Mouse (Mus musculus) activated CD4-positive, CD25-positive, alpha-beta regulatory T cell (primary cell): ENCODE data around the gene Srp54b. TPM values are rescaled to one million over a fixed set of nuclear protein-coding genes. Genes with fewer than 3 reads are reported as not detected.

Experiments
- polyA plus RNA-seq, 2 experiments: library from polyadenylated mRNA; unstranded; fragments of 100-300 nt; shearing (Covaris generic); gene quantifications; one replicate each; pipeline ENCODE4 v1.2.1; 2017

Gene Srp54b
- 10 to 100 TPM; 28.8 to 37.8 TPM for polyA plus RNA-seq

GRCm38 (mm10) chr12:55154559-55155448 lies at the start of gene Srp54b:
Srp54b (plus strand) TSS chr12:55155104.

GRCm38 (mm10) chr12:55124242-55124641 lies 30.7 kb upstream of the Srp54b start, which contains the start of gene Fam177a:
Fam177a (plus strand) TSS chr12:55124469.

GRCm38 (mm10) chr12:55199306-55199705 lies 44.4 kb downstream of the Srp54b start, which contains the start of gene 1700047I17Rik2:
1700047I17Rik2 (plus strand) TSS chr12:55199592.

GRCm38 (mm10) chr12:55229626-55230519 lies 75.0 kb downstream of the Srp54b start, which contains the start of gene Srp54c:
Srp54c (plus strand) TSS chr12:55230168.

Other genes starting within 250 kb of the Srp54b start
- gene Gm20403, start 168.6 kb upstream of the Srp54b start, polyA plus RNA-seq = 1 to 10 TPM; 5.0 to 6.7 TPM
- gene Baz1a, start 140.8 kb upstream of the Srp54b start, polyA plus RNA-seq = 100 to 1,000 TPM; 140 to 152 TPM
- 10 to 100 TPM; 11.2 to 24.8 TPM for gene 2700097O09Rik, start 75.0 kb upstream of the Srp54b start, polyA plus RNA-seq
- 100 to 1,000 TPM; 134 to 148 TPM for gene Srp54a, start 74.8 kb upstream of the Srp54b start, polyA plus RNA-seq
- 10 to 100 TPM; 37.3 to 42.5 TPM for gene Fam177a, start 30.6 kb upstream of the Srp54b start, polyA plus RNA-seq
- gene 1700047I17Rik2, start 44.5 kb downstream of the Srp54b start, polyA plus RNA-seq = not detected
- 10 to 100 TPM; 74.5 to 76.0 TPM for gene Srp54c, start 75.1 kb downstream of the Srp54b start, polyA plus RNA-seq
- gene 1110008L16Rik, start 144.5 kb downstream of the Srp54b start, polyA plus RNA-seq = 10 to 100 TPM in 1 of 2 experiments, 1 to 10 TPM in 1; 6.4 to 10.2 TPM
- 10 to 100 TPM; 19.5 to 20.7 TPM for gene Ppp2r3c, start 147.9 kb downstream of the Srp54b start, polyA plus RNA-seq
- 100 to 1,000 TPM; 316 to 404 TPM for gene Psma6, start 229.1 kb downstream of the Srp54b start, polyA plus RNA-seq